Mouse (Mus musculus): Measurements from ENCODE around the gene Alcam. TPM values are rescaled to one million over a fixed set of nuclear protein-coding genes. Genes with fewer than 3 reads are reported as not detected.

Gene Alcam
- total RNA-seq, 2 experiments from 2014 or later, result 35.5 to 45.3 TPM

DNA sequence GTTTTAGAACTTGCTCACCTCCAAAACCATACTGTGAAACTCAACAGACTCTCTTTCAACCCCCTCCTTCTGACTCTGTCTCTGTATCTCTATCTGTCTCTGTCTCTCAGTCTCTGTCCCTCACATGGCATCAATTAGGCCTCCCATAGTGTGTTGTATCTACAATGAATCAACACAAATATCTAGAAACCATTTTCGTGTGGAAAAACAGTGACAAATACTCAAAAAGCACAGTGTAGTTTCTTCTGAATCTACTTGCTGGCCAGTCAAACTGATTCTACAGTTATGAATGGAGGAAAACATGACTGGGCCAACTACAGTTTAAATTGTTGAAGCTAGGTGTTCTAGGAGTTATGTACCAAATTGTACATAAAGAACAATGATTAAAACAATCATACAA is 10.8 kb downstream of the Alcam start:
- DNase-seq, result no peak

- no peak for DNase-seq
Measured at GRCm38 (mm10) chr16:52439600-52439999, 14.3 kb downstream of the Alcam start.

- DNase-seq, result no peak
Measured at GRCm38 (mm10) chr16:52439007-52439406, 14.9 kb downstream of the Alcam start.

- DNase-seq, result no peak
Measured at GRCm38 (mm10) chr16:52438216-52438904, 15.5 kb downstream of the Alcam start.

DNA sequence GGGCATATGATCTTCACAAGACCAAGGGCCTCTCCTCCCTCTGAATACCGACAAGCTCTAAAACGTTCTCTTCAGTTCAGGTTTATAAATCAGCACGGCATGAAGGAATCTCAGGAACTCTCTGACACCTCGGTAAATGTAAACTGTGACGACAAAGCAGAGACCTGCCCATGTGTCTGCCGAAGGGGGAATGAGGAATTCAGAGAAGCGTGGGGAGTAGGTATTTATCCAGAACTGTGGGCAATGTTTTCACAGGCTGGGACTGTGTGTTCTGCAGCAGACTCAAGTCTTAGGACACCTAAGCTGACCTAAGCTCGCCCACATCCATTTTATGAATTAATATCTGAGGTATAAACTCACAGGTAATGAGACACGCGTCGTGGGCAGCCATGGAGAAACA is 20.7 kb downstream of the Alcam start:
- no peak for DNase-seq

DNA sequence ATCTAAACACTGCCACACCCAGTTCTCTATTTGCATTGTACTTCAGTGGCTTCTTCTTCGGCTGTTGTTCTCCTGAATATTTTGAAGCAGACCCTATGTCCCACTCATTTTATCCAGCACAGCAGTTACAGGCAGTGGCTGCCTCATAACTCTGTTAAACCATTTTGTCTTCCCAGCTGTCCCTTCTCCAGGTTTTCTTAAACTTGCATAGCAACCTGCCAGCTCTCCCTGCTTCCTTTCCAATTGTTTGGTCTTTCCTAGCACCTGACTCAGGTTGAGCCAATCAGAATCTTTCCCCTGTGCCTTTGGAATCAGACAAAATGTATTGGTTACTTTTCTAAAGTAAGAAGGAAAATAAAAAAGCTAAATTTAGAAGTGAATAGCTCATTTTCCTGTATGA is 21.8 kb downstream of the Alcam start:
- no peak for DNase-seq

- DNase-seq, result no peak
Measured at GRCm38 (mm10) chr16:52431590-52431989, 22.3 kb downstream of the Alcam start.

- DNase-seq, result no peak
Measured at GRCm38 (mm10) chr16:52430073-52430472, 23.8 kb downstream of the Alcam start.

DNA sequence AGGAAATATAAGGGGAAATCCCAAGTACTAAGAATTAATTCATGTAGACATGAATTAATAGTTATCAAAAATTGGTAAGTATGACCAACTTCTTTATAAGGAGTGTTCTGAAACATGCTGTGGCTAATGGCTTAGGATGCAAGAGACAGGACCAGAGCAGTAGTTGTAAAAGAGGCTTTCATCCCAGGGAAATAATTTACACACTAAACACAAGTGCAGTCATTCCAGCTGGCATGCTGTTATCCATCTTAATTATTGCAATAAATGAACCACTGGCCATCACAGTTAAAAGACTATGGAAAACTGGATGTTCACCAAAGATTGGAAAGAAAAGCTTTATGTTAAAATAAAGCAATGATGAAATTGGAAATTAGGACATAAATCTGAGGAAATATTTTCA is 24.2 kb downstream of the Alcam start:
- DNase-seq, result no peak

DNA sequence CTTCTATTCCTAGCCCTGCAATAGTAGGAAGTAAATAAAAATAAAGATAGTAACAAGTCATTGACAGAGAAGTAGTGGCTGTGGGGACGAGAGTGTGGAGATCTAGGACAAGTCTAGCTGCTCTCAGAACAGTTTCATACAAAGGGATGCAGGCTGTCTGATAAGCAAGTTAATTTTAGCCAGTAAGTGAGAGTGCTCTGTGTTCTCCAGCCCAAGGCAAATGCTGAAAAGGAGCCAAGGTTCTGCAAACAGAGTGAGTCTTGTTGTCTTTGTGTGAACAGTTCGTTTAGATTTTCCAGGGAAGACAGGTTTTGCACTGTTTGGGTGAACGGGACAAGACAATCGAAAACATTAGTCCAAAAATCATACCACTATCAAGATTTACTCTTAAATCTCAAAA is 25.4 kb downstream of the Alcam start:
- DNase-seq, result no peak

DNA sequence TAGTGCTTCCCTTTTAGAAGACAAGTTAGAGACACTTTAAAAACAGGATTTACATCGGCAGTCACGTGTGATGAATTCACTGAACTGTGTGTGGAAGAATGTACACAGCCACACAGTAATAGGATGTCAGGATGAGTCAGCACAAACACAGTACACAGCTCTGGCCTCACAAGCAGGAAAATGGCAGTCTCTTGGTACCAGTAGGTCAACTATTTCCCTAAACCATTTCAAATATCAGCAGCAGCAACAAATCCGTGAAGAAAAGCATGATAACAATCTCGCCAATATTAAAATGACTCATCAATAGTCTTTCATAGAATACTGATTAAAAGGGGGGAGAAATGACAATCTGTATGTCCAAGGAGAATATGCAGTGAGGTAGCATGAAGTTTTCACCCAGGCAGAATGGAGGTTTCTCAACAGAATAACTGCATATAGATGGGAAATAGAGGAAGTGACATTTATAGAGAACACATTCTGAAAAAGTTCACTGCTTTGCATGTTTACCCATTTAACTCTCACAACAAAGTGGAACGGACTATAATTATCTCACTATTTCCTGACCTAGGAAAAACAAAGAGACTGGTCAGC is 35.2 kb downstream of the Alcam start:
- no peak for DNase-seq

- DNase-seq, result no peak
Measured at GRCm38 (mm10) chr16:52417982-52418381, 35.9 kb downstream of the Alcam start.

- no peak for DNase-seq
Measured at GRCm38 (mm10) chr16:52417146-52417545, 36.7 kb downstream of the Alcam start.

GRCm38 (mm10) chr16:52413714-52414113 is 40.2 kb downstream of the Alcam start:
- no peak for DNase-seq

- DNase-seq, result no peak
Measured at GRCm38 (mm10) chr16:52406072-52406471, 47.8 kb downstream of the Alcam start.

DNA sequence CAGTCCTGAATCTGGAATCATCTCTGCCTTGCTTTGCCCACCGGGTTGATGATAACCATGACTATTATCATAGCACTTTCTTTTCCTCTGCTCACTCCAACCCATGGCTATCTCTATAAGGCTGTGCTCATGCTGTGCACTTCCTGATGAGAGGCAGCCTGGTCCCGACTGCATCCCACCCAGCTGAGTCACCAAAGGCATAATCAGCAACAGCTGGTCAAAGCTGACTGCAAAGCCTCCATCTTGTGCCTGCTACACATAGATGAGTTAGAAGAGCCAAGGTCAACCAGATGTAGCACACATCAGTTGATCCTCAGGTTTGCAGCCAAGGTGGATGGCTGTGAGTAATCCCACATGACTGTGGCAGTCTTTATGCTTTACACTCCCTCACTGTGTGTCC is 48.6 kb downstream of the Alcam start:
- no peak for DNase-seq

GRCm38 (mm10) chr16:52399112-52399511 is 54.8 kb downstream of the Alcam start:
- no peak for DNase-seq

- no peak for DNase-seq
Measured at GRCm38 (mm10) chr16:52386781-52387300, 67.0 kb downstream of the Alcam start.

DNA sequence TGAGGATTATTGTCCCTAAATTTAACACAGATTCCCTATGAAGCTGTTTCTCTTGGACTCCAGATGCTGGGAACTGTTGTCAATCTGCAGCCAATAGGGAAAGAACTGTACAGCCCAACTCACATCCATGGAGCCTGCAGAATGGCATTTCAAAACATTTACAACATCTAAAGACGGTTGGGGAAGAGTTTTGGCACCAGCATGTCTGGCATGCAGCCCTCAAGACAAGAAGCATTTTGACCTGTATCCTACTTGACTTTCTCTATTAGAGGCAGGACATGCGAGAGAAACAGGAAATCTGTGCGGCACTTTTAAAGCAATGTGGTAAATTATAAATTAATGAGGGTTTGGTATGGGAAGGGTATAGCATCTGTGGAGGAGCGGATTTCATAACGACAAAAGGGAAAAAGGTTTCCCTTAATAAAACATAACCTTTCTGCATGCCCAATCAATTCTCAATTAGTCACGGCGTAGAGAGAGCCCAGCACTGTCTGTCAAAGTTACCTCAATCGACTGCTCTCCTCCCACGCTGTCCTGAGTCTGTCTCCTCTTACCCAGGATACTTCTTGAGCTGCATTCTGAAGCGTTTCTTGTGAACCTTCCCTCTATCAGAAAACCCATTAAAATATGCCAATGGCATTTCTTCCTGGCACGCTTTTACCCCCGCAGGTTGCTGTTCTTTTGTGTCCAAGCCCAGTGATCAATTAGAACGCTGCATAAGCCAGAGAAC is 70.3 kb downstream of the Alcam start:
- peak; percentile 1 to 24 for DNase-seq

- DNase-seq, result no peak
Measured at GRCm38 (mm10) chr16:52378811-52379597, 74.9 kb downstream of the Alcam start.

- DNase-seq, result no peak
Measured at GRCm38 (mm10) chr16:52376827-52377226, 77.0 kb downstream of the Alcam start.

- no peak for DNase-seq
Measured at GRCm38 (mm10) chr16:52371956-52372355, 81.9 kb downstream of the Alcam start.
